Mouse (Mus musculus): ENCODE results near the gene Dennd1a.

- TF ChIP-seq CTCF (IDR thresholded peaks at IDR 0.05; ENCODE audit: control insufficient read depth, insufficient read depth, insufficient read length) (no peak), MYOD1 (IDR thresholded peaks at IDR 0.05; ENCODE audit: control insufficient read depth, insufficient read length, low read depth) (no peak), CEBPB (IDR thresholded peaks at IDR 0.05; ENCODE audit: low read depth) (no peak), USF1 (IDR thresholded peaks at IDR 0.05; ENCODE audit: low read depth) (no peak)
Observed at GRCm38 (mm10) chr2:38159736-38160135, 127.5 kb downstream of the Dennd1a start.

All from C2C12 (cell line).